Comparison of ENCODE assay signal across 8 mouse cellular contexts in genomic region chr6:40436047-40436483, GRCm38 (mm10). TPM values are rescaled to one million over a fixed set of nuclear protein-coding genes. Genes with fewer than 3 reads are reported as not detected.
DNase-seq lines count a peak whose midpoint lies in the region; ATAC-seq and TF ChIP-seq lines count a peak whose summit lies in the region.

E330009J07Rik (minus strand) TSS chr6:40436135.

- TF ChIP-seq CTCF in ES-Bruce4 (IDR thresholded peaks at IDR 0.05; ENCODE audit: low read depth, low read length), result no peak

- no peaks in the 10 kb centered on the region for H3K9me3 ChIP-seq in ES-Bruce4 (replicated peaks; ENCODE audit: control insufficient read depth, insufficient read depth, low read length, poor library complexity, severe bottlenecking)

- H3K27me3 ChIP-seq in ES-Bruce4 (ENCODE audit: control insufficient read depth, insufficient read depth, low read length, poor library complexity, severe bottlenecking), result peaks cover 7% of the 10 kb centered on the region

- peak; percentile 82 to 86 for ATAC-seq in hematopoietic stem cell, adult 5-6 weeks (replicated peaks in 1 of 2; ENCODE audit: insufficient read depth in 1 of 2, low FRiP score in 2 of 2, low TSS enrichment in 1 of 2, low read depth in 1 of 2, poor library complexity in 2 of 2, severe bottlenecking in 2 of 2)

- DNase-seq in cerebellum, adult 11 months, result peak; percentile 93
- peak; percentile 59 for DNase-seq in forelimb bud, embryonic 11.5 days (ENCODE audit: low read depth, low spot score)
- DNase-seq in layer of hippocampus, postnatal 14 days (ENCODE audit: low spot score in 2 of 2), result peak; percentile 70 to 73
- peak; percentile 90 for DNase-seq in lung, postnatal 10 days
- DNase-seq in retina, adult 2 months (ENCODE audit: low read depth, low spot score), result peak; percentile 39
- peak; percentile 86 for DNase-seq in thymus, postnatal 25 days

- no peak for TF ChIP-seq EP300 in ES-Bruce4 (IDR thresholded peaks at IDR 0.05; ENCODE audit: insufficient read depth, low read depth, low read length)

- H3K4me1 ChIP-seq in ES-Bruce4 (ENCODE audit: control insufficient read depth, insufficient read depth, low read length), result no peaks in the 10 kb centered on the region

- no peak for TF ChIP-seq POLR2A in ES-Bruce4 (IDR thresholded peaks at IDR 0.05; ENCODE audit: insufficient read depth, low read length)

- peak within 1 kb of the TSS; percentile 81 for H3K9ac ChIP-seq in ES-Bruce4 (ENCODE audit: low read depth, poor library complexity, severe bottlenecking)

- H3K36me3 ChIP-seq in ES-Bruce4 (ENCODE audit: control insufficient read depth, insufficient read depth, low read length, poor library complexity, severe bottlenecking), result no peaks in the 10 kb centered on the region

- no peak within 1 kb of the TSS for H3K27ac ChIP-seq in ES-Bruce4 (ENCODE audit: insufficient read depth, low read length)

- H3K4me3 ChIP-seq in ES-Bruce4 (ENCODE audit: low read depth, low read length), result peak within 1 kb of the TSS; percentile 82

RNA-seq across cellular contexts. Expression of gene E330009J07Rik, which starts in this region (rescaled TPM):
- 5.8 and 6.4 TPM in 2 replicates for polyA plus RNA-seq in ES-Bruce4 (2011; ENCODE audit: insufficient read depth, insufficient read length, low read depth, missing spikeins)
- 8.0 and 12.4 TPM in 2 replicates for total RNA-seq in hematopoietic stem cell, adult 5-6 weeks (2017)
- total RNA-seq in layer of hippocampus, postnatal 14 days (2021), result 10 to 100 TPM; 40.8 to 44.6 TPM

Comparison
In these comparisons a context has a peak if more than half of its experiments do, and no peak if none do; other contexts are left out.
1. DNase-seq: peak in every context shown above with its lines; median percentile 93 in cerebellum, adult 11 months; 90 in lung, postnatal 10 days; 86 in thymus, postnatal 25 days; 72 in layer of hippocampus, postnatal 14 days; 59 in forelimb bud, embryonic 11.5 days; 39 in retina, adult 2 months.